Mouse (Mus musculus) mesoderm, embryonic 11.5 days (tissue): Measurements from ENCODE around the gene Ttll9.

Experiments used
- DNase-seq: peaks from one replicate; pipeline ENCODE4 v3.0.0-alpha.2; 2012; ENCODE audit warnings: low read depth, low spot score

Gene Ttll9

DNA sequence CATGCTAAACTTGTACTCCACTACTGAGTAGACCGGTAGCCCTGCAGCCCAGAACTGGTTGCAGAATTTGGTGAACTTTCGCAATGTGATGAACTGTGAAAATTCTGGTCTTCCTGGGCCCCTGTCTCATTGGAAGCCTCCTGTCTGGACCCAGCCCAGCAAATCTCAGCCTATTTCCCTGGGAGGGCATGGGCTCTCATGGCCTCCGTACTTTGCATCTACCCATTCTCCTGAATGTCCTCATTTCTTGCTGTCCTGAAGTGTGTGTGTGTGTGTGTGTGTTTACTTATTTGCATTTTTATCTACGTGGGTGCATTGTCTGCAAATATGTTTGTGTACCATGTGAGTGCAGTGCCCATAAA lies 87.7 kb downstream of the Ttll9 start:
- DNase-seq, result no peak

DNA sequence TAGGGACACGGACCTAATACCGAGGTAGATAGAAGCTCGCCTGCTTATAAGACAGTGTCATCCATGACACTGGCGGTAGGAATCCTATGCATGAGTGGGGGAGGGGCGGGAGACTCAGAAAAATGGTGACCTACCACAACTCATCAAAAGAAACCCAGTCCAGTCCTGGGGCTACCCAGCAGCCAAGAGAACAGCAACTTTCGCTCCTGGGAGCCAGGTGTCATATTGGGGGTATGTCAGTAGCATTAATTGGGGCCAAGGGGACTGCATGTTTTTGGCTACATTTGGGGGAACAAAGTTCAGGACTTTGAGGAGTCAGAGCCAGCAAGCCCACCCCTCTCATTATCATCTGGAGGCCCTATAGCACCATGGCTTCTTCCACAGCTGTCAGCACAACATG lies 88.8 kb downstream of the Ttll9 start:
- no peak for DNase-seq

DNA sequence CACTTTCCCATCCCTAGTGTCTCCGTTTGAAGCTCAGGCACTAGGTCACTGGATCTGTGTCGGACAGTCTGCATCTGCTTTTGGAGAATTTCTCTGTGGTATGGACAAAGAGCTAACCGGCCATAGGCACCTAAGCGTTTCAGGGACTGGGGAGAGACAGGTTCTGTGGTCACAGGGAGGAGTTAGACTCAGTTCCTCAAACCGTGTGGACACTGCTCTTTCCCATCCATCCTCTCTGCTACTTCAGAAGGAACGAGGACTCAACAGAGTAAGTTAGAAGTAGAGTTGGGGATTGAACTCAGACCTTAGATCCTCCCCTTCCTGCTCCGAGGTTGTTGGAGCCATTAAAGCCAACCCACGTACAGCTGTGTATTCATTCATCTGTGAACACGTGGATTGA lies 89.3 kb downstream of the Ttll9 start:
- DNase-seq, result no peak

DNA sequence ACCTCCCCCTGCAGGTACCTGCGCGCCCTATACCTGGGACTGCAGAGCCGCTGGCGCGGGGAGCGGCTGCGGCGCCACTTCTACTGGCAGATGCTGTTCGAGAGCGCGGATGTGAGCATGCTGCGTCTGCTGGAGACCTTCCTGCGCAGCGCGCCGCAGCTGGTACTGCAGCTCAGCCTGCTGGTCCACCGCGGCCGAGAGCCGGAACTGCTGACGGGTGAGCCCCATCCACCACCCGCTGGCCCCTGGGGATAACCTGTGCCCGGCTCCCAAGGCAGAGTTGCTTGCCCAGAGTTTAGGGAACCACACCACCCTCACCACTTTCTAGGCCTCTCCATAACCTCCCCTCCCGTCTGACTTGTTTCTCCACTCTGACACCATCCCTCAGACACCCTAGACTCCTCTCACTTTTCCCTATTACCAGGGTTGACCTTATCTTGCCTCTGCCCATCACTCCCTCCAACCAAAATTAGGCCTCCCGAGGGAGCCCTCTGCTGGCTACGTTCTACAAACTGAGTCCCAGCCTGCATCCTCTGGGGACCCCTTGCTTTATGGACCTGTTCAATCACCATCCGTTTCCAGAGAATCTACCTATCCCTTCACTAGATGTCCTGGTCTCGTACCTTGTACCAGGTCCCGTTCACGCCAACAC lies 90.5 kb downstream of the Ttll9 start:
- DNase-seq, result no peak

DNA sequence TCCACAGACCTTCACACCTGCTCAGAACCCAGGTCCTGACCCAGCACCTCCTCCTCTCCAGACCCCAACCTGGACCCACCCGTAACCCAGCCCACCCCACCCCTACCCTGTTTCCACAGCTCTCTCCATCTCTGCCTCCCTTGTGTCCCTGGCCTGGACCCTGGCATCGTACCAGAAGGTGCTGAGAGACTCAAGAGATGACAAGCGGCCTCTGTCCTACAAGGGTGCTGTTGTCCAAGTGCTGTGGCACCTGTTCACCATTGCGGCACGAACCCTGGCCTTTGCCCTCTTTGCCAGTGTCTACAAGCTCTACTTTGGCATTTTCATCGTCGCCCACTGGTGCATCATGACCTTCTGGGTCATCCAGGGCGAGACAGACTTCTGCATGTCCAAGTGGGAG lies 91.6 kb downstream of the Ttll9 start:
- no peak for DNase-seq

DNA sequence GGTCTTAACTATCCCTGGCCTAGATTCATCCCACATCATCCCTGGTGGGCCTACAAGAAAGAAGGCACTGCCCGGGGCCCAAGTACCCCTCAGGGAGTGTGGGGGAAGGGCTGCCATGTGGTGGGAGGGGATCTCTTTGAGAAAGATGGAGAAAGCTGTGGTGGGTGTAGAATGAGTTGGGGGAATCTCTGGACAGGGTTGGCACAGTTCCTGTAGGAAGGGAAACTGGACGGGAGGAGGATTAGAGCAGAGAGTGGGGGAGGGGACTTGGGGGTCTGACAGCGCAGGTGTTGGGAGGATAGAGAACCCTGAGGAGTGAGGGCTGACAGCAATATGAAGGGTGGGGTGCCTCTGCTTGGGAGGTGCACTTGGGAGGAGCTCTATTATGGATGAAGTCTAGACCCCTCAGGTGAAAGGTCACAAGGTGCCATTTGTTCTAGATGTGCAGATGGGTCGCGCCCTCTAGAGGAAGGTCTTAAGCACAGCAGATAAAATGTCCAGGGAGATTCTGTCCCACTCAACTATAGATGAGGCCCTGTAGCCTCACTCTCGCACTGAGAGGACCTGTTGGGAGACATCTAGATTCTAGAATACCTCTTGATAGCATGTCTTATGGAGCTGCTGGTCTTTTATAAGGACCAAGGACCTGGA lies 93.1 kb downstream of the Ttll9 start:
- no peak for DNase-seq
